Mouse (Mus musculus) bone marrow macrophage, adult 2 months (primary cell): Measurements from ENCODE around the gene Amn1. TPM values are rescaled to one million over a fixed set of nuclear protein-coding genes. Genes with fewer than 3 reads are reported as not detected.
"Not testable (repeated sequence)": the region's sequence is repeated elsewhere in the genome, so short reads cannot be mapped to it uniquely, and the experiment has no call there.

Experiments used
- H3K27ac ChIP-seq: 2 replicates; pipeline ENCODE4 v1.5.1; 2012; ENCODE audit warnings: low read depth, low read length; ENCODE audit not compliant: insufficient read depth
- H3K4me1 ChIP-seq: 2 replicates; pipeline ENCODE4 v1.6.1; 2012; ENCODE audit warnings: low read length; ENCODE audit not compliant: control insufficient read depth, insufficient read depth
- H3K4me3 ChIP-seq: 2 replicates; pipeline ENCODE4 v1.5.1; 2012; ENCODE audit warnings: mild to moderate bottlenecking, low read length, moderate library complexity; ENCODE audit not compliant: insufficient read depth
- CTCF ChIP-seq: IDR thresholded peaks from 2 replicates; pipeline ENCODE4 v1.5.1; 2012; ENCODE audit warnings: low read depth, mild to moderate bottlenecking, low read length, moderate library complexity
- POLR2A ChIP-seq: IDR thresholded peaks from 2 replicates; pipeline ENCODE4 v1.6.1; 2012; ENCODE audit warnings: mild to moderate bottlenecking, low read depth, low read length, borderline replicate concordance
- polyA plus RNA-seq: library from polyadenylated mRNA; stranded (reverse); fragments of >200 nt; gene quantifications from 2 replicates; pipeline ENCODE4 v1.2.4, GENCODE M21; 2012; ENCODE audit not compliant: missing spikeins, insufficient read depth, insufficient read length

Amn1 gene
- polyA plus RNA-seq: 14.7 and 18.1 TPM in 2 replicates

DNA sequence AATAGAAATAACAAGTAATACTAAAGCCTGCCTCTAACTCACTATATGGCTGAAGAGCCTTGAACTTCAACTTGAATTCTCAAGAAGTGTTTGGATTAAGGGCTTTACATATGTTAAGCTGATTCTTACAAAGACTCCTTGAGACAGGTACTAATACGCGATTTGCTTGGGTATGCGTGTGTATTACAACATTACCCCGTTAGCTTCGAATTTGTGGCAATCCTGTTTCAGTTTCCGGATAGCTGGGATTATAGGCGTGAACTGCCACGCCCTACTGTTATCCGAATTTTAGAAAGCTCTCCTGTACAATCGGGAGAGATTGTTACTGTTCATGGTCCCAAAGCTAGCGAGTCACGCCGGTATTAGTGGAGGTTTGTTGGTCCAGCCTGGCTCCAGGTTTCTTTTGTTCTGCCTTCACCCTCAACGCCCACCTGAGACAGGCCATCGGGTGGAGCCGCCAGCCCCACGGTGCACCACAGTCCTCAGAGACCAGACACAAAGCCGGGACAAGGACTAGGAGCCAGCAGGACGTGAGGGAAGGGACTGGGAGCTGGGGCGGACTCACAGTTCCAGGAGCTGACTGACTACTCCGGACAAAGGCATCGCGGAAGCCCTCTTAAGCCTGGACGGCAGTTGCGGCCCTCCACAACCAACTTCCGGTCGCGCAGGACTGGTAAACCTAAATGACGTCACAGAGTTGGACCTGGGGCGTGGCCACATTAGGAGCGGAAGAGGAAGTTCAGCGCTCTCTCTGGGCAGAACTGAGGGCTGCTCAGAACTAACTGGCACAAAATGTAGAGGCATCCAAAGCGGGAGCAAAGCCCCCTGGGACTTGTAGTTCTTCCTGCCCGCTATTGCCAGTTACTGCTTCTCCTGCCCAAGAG, at the start of gene Amn1:
TSS of gene Amn1 (minus strand) at position 672 of the 884 bp plus-strand sequence.
- H3K4me1 ChIP-seq: peaks cover 10% of the 10 kb centered on the region
- peak within 1 kb of the TSS; percentile 89 for H3K27ac ChIP-seq
- no peak for TF ChIP-seq CTCF
- no peak for TF ChIP-seq POLR2A
- peak within 1 kb of the TSS; percentile 90 for H3K4me3 ChIP-seq

DNA sequence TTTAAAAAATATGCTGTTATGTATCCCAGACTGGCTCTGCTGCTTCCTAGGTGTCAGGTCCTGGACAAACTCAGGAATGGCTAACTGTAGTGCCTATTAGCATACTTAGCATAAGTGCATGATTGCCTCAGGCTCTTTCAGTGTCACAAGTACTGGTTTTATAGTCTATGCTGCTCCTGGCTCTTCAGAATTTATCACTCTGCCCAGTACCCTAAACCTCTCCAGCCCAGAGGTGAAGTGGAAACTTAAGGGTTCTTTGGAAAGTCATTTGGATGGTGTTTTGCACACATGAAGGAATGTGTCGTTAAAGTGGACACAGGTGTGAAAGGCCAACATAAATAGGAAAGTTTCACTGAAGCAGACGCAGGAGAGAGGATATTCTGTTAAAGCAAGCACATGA, 48.3 kb upstream of the Amn1 start:
- Histone ChIP-seq H3K4me3 (no peak overlapping the region), H3K27ac (no peak overlapping the region), H3K4me1 (peaks cover 7% of the 10 kb centered on the region)
- TF ChIP-seq CTCF (no peak), POLR2A (no peak)

DNA sequence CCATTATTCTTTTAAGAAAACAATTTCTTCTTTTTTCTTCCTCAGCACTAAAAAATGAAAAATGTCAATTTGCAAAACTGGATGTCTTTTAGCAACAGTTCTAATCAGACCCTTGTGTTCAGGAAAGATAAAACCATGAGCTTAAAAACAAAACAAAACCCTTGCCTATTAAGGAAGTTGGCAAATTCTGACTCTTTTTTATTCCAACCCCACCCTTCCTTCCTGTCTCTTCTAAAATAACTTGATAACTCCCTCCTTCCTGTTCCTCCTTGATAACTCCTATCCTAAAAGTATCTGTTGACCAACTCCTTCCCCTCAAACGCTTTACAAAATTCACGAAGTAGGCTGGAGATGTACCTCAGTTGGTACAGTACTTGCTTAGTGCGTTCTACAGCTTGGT, 45.4 kb upstream of the Amn1 start:
- TF ChIP-seq POLR2A (no peak), CTCF (no peak)
- H3K4me3 ChIP-seq: no peak overlapping the region

DNA sequence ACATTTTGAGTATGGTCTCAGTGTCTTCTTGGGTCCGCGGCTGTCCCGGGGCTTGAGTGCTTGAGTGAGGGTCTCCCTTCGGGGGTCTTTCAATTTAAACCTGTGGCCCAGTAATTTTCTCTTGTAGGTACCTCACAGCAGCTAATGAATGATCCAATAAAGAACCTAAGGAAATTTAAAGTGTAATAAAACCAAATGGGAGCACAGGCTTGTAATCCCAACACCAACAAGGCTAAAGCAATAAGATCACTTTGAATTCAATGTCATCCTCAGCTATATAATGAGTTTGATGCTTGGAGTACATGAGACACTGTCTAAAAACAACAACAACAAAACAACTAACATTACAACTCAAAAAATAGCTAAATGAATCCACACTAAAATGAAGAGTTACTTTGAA, 36.2 kb upstream of the Amn1 start:
- Histone ChIP-seq H3K4me1 (no peaks in the 10 kb centered on the region), H3K4me3 (no peak overlapping the region), H3K27ac (no peak overlapping the region)
- TF ChIP-seq CTCF: no peak
- TF ChIP-seq POLR2A: no peak

More for the DNA sequence above, 45.4 kb upstream of the Amn1 start:
- H3K4me1 ChIP-seq: peaks cover 7% of the 10 kb centered on the region
- peak overlapping the region; percentile 75 for H3K27ac ChIP-seq

DNA sequence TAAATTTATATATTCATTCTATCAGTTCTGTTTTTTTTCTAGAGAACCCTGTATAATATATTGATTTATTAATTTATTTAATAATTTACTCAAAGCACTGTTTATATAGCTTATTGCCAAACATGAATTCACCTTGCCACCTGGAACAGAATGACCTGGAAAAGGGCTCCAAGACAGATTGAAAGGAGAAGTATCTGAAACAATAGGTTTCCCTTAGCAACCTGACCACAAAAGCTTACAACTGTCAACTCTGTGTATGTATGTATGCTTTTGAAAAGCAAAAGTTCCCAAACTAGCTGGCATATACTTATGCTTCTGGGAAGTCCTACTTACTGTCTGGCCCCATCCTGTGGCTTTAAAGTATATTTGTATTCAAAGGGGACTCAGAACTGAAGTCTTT, 32.8 kb upstream of the Amn1 start:
- Histone ChIP-seq H3K27ac (no peak overlapping the region), H3K4me3 (no peak overlapping the region), H3K4me1 (no peaks in the 10 kb centered on the region)
- no peak for TF ChIP-seq CTCF
- no peak for TF ChIP-seq POLR2A

DNA sequence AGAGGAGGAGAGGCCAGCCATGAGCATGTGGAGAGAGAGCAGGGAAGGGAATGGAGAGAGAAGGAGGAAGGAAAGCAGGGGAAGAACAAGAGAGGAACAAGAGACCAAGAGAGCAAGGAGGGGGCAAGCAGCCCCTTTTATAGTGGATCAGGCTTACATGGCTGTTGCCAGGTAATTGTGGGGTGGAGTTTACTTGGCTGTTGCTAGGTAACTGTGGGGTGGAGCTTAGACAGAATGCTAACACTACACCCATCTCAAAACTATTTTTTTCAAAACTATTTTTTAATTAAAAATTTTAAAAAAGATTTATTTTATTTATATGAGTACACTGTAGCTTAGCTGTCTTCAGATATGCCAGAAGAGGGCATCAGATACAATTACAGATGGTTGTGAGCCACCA, 10.1 kb upstream of the Amn1 start:
- Histone ChIP-seq H3K27ac (no peak overlapping the region), H3K4me1 (peaks cover 6% of the 10 kb centered on the region; the same call in 1 of the 2 replicates), H3K4me3 (no peak overlapping the region)
- TF ChIP-seq POLR2A (no peak), CTCF (no peak)

DNA sequence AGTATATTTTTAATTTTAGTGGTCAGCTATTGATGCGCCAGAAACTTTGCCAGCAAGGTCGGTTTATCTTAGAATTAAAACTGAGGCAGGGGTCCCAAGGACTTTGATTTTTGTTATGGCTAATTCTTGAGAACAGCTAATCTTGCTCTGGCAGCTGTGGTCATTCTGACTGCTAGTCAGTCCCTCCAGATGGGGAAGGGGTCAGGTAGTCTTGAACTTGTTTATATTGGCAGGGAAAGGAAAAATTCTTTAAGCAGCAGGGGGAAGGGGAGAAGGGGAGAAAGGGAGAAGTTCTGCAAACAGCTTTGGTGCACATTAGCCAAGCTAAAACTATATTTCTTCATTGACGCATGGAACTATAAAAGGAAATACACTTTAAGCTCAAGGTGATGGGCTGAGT, 8.6 kb upstream of the Amn1 start:
- H3K4me1 ChIP-seq: peaks cover 6% of the 10 kb centered on the region; the same call in 1 of the 2 replicates
- no peak for TF ChIP-seq POLR2A
- H3K4me3 ChIP-seq: no peak overlapping the region
- H3K27ac ChIP-seq: no peak overlapping the region

DNA sequence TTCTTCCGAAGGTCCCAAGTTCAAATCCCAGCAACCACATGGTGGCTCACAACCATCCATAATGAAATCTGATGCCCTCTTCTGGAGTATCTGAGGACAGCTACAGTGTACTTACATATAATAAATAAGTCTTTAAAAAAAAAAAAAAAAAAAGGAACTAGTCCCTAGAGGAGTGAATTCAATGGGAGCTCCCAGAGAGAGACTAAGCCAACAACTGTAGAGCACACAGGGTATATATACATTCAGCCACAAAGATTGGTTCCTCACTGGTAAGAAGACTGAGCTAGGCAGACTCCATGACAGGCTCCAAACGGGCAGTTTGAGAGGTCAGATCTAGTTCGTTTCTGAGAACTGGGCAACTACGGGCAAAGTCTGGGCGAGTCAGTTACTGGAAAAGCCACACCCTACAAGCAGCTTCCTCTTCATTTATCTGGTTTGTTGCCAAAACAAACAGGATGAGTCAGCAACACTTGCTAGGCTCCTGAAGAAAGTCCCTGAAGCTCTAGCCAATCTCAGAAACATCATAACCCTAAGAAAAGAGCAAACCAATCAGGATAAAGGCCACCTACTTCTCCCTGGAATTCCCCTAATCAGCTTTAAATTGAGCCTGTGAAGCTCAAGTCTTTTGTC, 4.9 kb upstream of the Amn1 start:
- peaks cover 9% of the 10 kb centered on the region for H3K4me1 ChIP-seq
- H3K27ac ChIP-seq: peak overlapping the region; percentile 99
- TF ChIP-seq POLR2A: no peak
- no peak for TF ChIP-seq CTCF
- H3K4me3 ChIP-seq: peak overlapping the region; percentile 22; the same call in 1 of the 2 replicates

DNA sequence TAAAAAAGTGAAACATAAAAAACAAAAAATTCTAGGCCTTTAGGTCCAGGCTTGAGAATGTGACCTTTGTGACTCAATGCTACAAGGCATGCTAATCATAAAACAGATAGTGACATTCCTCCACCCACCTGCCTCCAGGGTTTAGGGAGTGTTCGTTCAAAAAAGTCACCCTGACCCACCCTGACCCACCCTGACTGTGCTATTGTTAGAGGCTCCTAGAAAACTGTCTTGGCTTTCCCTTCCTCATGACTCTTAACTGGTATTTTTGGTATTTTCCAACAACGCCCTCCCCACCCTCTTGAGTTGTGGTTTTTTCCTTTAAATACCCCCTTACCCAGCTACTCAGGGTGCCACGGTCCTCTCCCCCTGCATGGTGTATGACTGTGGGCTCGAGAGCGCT, 3.4 kb upstream of the Amn1 start:
- not testable (repeated sequence) for H3K4me3 ChIP-seq, H3K27ac ChIP-seq
- H3K4me1 ChIP-seq: peaks cover 11% of the 10 kb centered on the region

DNA sequence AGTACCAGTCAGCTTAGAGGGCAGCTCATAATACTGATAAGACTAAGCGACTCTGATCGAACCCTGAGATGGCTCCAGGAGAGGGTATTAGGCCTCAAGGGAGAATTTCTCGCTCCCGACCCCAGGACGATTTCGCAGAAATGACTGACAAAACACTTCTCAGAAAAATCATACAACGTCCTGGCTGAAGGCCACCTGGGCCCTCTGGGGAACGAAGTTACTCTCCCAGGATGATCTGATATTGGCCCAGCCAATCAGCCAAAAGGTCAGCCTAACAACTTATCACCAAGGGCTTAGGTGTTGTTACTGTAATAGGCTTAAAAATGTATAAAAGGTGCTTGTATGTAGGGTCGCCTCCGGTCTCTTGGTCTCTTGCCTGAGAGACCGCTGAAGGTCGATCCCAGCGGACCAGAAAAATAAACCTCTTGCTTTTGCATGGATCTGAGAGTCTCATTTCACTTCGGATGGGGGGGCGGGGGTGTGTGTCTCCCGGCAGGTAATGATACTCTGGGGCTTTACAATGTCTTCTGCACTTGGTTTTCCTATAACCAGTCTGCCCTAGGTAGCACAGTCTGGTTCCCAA, 919 bp upstream of the Amn1 start:
- H3K4me3 ChIP-seq: no peak overlapping the region
- H3K4me1 ChIP-seq: peaks cover 10% of the 10 kb centered on the region
- no peak overlapping the region for H3K27ac ChIP-seq
- TF ChIP-seq CTCF (no peak), POLR2A (no peak)
